Mouse (Mus musculus) large intestine, adult 2 months (tissue): ENCODE results near the gene Actn4. TPM values are rescaled to one million over a fixed set of nuclear protein-coding genes. Genes with fewer than 3 reads are reported as not detected.

Experiments used
- DNase-seq: peaks from one replicate; pipeline ENCODE4 v3.0.0-alpha.2; 2012; ENCODE audit warnings: low read depth, low spot score
- WGBS: fragments of 180-500 bp; shearing (Covaris S2); methylation state at CpG from one replicate; pipeline ENCODE4 v1.1.7; 2018; 5-methylcytosine and 5-hydroxymethylcytosine counted together
- polyA plus RNA-seq: library from polyadenylated mRNA; depleted of rRNA; stranded (reverse); fragments of >200 nt; gene quantifications from 2 replicates; pipeline ENCODE4 v1.2.3, GENCODE M21; 2012; rRNA removed

Gene Actn4
- polyA plus RNA-seq, 1 experiment = 542 TPM

- DNase-seq = no peak
- 82% methylated on average over 28 of the region's 28 CpGs for WGBS
Measured at GRCm38 (mm10) chr7:28866769-28867507, 95.2 kb downstream of the Actn4 start.

DNA sequence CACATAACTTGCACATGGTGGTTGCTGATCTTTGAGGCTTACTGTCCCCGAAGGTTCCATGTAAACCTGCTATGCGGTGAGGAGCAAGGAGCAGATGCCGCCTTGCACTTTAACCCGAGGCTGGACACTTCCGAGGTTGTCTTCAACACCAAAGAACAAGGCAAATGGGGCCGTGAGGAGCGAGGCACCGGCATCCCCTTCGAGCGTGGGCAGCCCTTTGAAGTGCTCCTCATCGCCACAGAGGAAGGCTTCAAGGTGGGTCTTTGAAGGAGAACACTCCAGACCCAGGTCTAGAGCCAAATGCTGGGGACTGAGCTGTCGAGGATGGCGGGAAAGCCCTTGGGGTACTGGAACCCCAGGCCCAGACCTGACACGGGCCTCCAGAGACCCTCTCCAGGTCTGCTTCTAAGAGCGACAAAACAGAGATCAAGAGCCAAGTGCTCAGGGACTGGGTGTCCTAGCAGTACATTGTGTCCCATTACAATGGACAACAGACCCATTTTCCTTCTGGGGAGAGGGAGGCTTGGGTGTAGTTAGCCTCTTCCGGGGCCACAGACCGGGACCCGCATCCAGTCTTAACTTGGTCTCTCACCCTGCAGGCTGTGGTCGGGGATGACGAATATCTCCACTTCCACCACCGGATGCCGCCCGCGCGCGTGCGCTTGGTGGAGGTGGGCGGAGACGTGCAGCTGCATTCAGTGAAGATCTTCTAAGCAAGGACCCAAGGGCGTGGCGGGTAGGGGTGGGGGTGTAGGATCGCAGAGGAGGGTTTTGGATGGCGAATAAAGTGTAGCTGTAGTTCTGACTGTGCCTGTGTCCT is 96.4 kb downstream of the Actn4 start:
- 37% methylated on average over 33 of the region's 33 CpGs for WGBS
- no peak for DNase-seq

GRCm38 (mm10) chr7:28864288-28864750 is 97.8 kb downstream of the Actn4 start:
- DNase-seq = no peak
- 60% methylated on average over 9 of the region's 9 CpGs for WGBS

DNA sequence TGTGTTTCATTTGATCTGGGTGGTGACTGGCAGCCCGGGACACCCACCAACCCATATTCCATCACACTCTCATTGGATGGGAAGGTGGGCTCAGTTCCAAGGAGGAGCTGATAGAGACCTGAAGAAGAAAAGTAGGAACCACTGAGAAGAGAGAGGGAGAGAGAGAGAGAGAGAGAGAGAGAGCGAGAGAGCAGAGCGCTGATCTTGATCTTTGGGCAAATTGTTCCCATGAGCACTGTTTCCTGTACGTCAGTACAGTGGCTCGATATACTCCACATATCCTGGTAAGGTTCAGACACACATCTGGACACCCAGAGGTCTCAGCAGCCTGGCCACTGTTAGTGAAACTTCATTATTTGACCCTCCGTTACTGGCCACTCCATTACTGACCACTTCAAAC is 98.6 kb downstream of the Actn4 start, which contains the start of gene Lgals7:
Gene Lgals7 (plus strand): TSS at position 314 of the 400 bp plus-strand sequence.
- WGBS = 80% methylated on average over 6 of the region's 6 CpGs
- no peak for DNase-seq

GRCm38 (mm10) chr7:28862817-28863499 is 99.2 kb downstream of the Actn4 start:
- 37% methylated on average over 15 of the region's 15 CpGs for WGBS
- no peak for DNase-seq

GRCm38 (mm10) chr7:28860898-28861297 is 101.2 kb downstream of the Actn4 start:
- no peak for DNase-seq
- 93% methylated on average over 6 of the region's 6 CpGs for WGBS

DNA sequence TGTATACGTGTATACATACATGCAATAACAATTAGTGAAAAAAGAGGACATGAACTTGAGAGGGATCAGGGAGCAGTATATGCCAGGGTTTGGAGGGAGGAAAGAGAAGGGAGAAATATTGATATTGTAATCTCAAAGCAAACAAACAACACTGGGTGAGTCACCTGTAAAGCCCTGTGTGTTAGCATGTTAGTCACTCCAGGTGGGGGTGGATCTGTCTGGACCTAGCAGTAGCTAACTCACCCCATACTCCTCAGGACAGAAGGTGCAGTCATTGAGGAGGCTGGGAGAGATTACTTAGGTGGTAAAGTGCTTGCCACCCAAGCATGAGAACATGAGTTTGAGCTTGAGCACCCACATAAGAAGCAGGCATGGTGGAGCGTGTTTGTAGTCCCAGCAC is 102.2 kb downstream of the Actn4 start:
- no peak for DNase-seq
- WGBS = 89% methylated on average over 2 of the region's 2 CpGs

DNA sequence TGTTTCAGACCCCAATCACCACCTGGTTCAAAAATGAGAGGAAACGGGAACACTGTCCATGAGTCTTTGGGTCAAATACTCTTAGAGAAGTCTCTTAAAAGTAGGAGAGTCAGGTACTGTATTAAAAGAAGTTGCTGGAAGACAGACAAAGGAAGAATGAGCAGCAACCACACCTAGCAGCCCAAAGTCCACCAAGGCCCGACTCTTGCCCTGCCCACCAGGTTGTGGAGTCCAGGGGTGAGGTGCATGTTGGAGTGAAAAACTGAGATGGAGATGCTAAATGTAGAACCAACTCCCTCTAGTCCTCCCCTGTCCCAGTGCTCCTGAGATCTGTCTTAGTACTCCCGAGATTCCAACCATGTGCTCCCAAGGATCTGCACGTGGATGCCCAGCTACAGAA is 111.5 kb downstream of the Actn4 start:
- WGBS = 52% methylated on average over 4 of the region's 4 CpGs
- DNase-seq = no peak

DNA sequence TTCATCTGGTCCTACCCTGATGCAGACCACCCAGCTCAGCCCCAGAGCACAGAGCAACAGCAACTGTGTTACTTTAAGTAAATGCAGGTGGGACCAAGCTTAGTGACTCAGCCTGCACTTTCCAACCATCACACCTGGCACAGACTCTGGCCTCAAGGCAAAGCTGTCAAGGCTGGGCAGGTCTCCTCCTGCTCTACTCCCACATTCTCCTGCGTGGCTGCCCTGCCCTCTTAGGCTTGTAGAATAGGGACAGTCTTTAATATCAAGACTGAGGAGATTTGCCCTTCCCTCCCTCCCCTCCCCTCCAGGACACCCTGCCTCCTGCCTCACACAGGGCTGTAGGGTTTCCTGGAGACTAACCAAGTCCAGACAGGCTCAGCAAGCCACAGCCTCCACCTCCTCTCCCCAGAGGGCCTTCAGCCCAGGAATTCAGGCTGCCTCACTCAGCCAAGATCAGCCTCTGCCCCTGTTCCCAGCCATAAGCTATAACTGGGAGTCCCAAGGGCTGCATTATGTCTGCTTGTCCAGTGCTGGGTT is 112.4 kb downstream of the Actn4 start:
- WGBS = 6% methylated on average over 1 of the region's 1 CpGs
- no peak for DNase-seq

DNA sequence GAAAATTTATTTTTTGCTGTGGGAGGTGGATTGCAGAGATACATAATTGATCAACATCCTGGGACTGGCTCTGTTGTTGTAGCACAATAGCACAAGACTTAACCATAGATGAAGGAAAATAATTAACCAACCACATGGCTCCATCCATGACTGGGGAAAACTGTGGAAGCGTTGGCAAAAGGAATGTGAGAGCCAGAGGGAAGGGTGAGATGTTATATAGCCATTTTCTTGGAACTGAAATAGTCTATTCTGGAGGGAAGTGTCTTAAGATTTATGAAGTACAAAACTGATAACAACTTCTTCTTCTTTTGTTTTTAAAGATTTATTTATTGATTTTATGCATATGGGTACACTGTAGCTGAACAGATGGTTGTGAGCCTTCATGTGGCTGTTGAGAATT is 114.9 kb downstream of the Actn4 start:
- DNase-seq = no peak
- 64% methylated on average over 1 of the region's 1 CpGs for WGBS

Other genes starting within 250 kb of the Actn4 start
- 0.89 TPM in 2 replicates for gene Fbxo17, start 245.5 kb downstream of the Actn4 start, polyA plus RNA-seq
- 67.1 and 70.6 TPM in 2 replicates for gene Mrps12, start 220.5 kb downstream of the Actn4 start, polyA plus RNA-seq
- 25.0 and 27.4 TPM in 2 replicates for gene Sars2, start 220.3 kb downstream of the Actn4 start, polyA plus RNA-seq
- not detected in 2 replicates for gene Ccer2, start 206.2 kb downstream of the Actn4 start, polyA plus RNA-seq
- 40.2 and 53.9 TPM in 2 replicates for gene Sirt2, start 195.6 kb downstream of the Actn4 start, polyA plus RNA-seq
- 56.7 and 72.9 TPM in 2 replicates for gene Nfkbib, start 194.8 kb downstream of the Actn4 start, polyA plus RNA-seq
- 6.4 and 7.5 TPM in 2 replicates for gene Rinl, start 173.4 kb downstream of the Actn4 start, polyA plus RNA-seq
- gene Hnrnpl, start 153.8 kb downstream of the Actn4 start, polyA plus RNA-seq = 273 and 275 TPM in 2 replicates
- gene Ech1, start 137.1 kb downstream of the Actn4 start, polyA plus RNA-seq = 244 and 306 TPM in 2 replicates
- 4,043 and 4,779 TPM in 2 replicates for gene Lgals4, start 128.5 kb downstream of the Actn4 start, polyA plus RNA-seq
- gene Lgals7, start 98.5 kb downstream of the Actn4 start, polyA plus RNA-seq = 0.59 and 1.9 TPM in 2 replicates
- gene Capn12, start 80.9 kb downstream of the Actn4 start, polyA plus RNA-seq = 0.14 and 0.22 TPM in 2 replicates
- gene Eif3k, start 19.5 kb upstream of the Actn4 start, polyA plus RNA-seq = 281 and 323 TPM in 2 replicates
- 21.4 and 27.4 TPM in 2 replicates for gene Map4k1, start 19.7 kb upstream of the Actn4 start, polyA plus RNA-seq
- gene Ryr1, start 162.8 kb upstream of the Actn4 start, polyA plus RNA-seq = 0.09 and 0.11 TPM in 2 replicates
- gene Rasgrp4, start 172.5 kb upstream of the Actn4 start, polyA plus RNA-seq = 2.1 and 2.9 TPM in 2 replicates
- 115 and 131 TPM in 2 replicates for gene Fam98c, start 193.9 kb upstream of the Actn4 start, polyA plus RNA-seq
- gene Ggn, start 207.9 kb upstream of the Actn4 start, polyA plus RNA-seq = 0.40 and 0.47 TPM in 2 replicates
- gene Spred3, start 208.1 kb upstream of the Actn4 start, polyA plus RNA-seq = 1.1 and 1.8 TPM in 2 replicates
- gene Psmd8, start 218.4 kb upstream of the Actn4 start, polyA plus RNA-seq = 201 and 229 TPM in 2 replicates